Mouse (Mus musculus): ENCODE results near the gene Skint9. TPM values are rescaled to one million over a fixed set of nuclear protein-coding genes. Genes with fewer than 3 reads are reported as not detected.
"Not testable (repeated sequence)": the region's sequence is repeated elsewhere in the genome, so short reads cannot be mapped to it uniquely, and the experiment has no call there.

Gene Skint9
- total RNA-seq (2014; fragmentation: Nextera tagmentation) (not detected in 2 replicates), total RNA-seq (2017) (not detected in 2 replicates), polyA plus RNA-seq (2012) (not detected in 2 replicates)

DNA sequence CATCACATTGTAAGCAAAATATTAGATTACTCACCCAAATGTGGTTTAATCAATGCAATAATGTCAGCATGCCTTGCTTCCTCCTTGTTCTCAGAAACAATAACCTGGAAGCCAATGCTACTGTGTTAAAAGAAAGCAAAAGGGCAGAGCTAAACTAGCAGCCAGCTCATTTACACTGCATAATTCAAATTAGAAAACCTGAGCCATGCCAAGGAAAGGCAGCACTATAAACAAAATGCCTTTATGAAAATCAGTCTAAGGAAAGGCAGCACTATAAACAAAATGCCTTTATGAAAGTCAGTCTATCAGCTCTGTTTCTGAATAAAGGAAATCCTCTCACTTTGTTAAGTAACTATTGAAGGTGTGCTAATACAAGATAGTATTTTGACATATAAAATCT, at the start of gene Skint9:
TSS of gene Skint9 (minus strand) at position 101 of the 400 bp plus-strand sequence.
- Histone ChIP-seq H3K9me3 (replicated peaks) (no peaks in the 10 kb centered on the region), H3K27me3 (ENCODE audit: insufficient read depth, low read length) (no peaks in the 10 kb centered on the region), H3K4me1 (ENCODE audit: insufficient read depth, low read depth, low read length) (no peaks in the 10 kb centered on the region), H3K36me3 (replicated peaks) (no peaks in the 10 kb centered on the region), H3K4me3 (ENCODE audit: low read depth, low read length) (no peak within 1 kb of the TSS)
- ATAC-seq (ENCODE audit: extremely low read depth, insufficient number of reproducible peaks, low FRiP score, poor library complexity, severe bottlenecking): no peak
- TF ChIP-seq POLR2AphosphoS5 (IDR thresholded peaks at IDR 0.05; ENCODE audit: insufficient replicate concordance, low read depth, low read length): no peak
- no peak for TF ChIP-seq GATA2 (IDR thresholded peaks at IDR 0.05; ENCODE audit: borderline replicate concordance, low read depth, low read length)
- TF ChIP-seq CTCF (IDR thresholded peaks at IDR 0.05; ENCODE audit: low read depth, low read length): no peak
- no peak for TF ChIP-seq GATA1 (IDR thresholded peaks at IDR 0.05; ENCODE audit: borderline replicate concordance, low read length)
- TF ChIP-seq TAL1 (conservative IDR thresholded peaks at IDR 0.05; ENCODE audit: low read depth, low read length): no peak
- DNase-seq (ENCODE audit: low spot score): no peak

GRCm38 (mm10) chr4:112432685-112433084, 1.1 kb downstream of the Skint9 start:
- H3K27me3 ChIP-seq (ENCODE audit: insufficient read depth, low read length): no peaks in the 10 kb centered on the region
- H3K4me3 ChIP-seq (ENCODE audit: low read depth, low read length): no peak overlapping the region
- TF ChIP-seq GATA1 (IDR thresholded peaks at IDR 0.05; ENCODE audit: borderline replicate concordance, low read length) (no peak), POLR2AphosphoS5 (IDR thresholded peaks at IDR 0.05; ENCODE audit: insufficient replicate concordance, low read depth, low read length) (no peak), TAL1 (conservative IDR thresholded peaks at IDR 0.05; ENCODE audit: low read depth, low read length) (no peak), CTCF (IDR thresholded peaks at IDR 0.05; ENCODE audit: low read depth, low read length) (no peak), GATA2 (IDR thresholded peaks at IDR 0.05; ENCODE audit: borderline replicate concordance, low read depth, low read length) (no peak)
- H3K9me3 ChIP-seq (replicated peaks): no peaks in the 10 kb centered on the region
- H3K36me3 ChIP-seq (replicated peaks): no peaks in the 10 kb centered on the region
- ATAC-seq (ENCODE audit: extremely low read depth, insufficient number of reproducible peaks, low FRiP score, poor library complexity, severe bottlenecking) (no peak), DNase-seq (ENCODE audit: low spot score) (no peak)
- H3K4me1 ChIP-seq (ENCODE audit: insufficient read depth, low read depth, low read length): no peaks in the 10 kb centered on the region

DNA sequence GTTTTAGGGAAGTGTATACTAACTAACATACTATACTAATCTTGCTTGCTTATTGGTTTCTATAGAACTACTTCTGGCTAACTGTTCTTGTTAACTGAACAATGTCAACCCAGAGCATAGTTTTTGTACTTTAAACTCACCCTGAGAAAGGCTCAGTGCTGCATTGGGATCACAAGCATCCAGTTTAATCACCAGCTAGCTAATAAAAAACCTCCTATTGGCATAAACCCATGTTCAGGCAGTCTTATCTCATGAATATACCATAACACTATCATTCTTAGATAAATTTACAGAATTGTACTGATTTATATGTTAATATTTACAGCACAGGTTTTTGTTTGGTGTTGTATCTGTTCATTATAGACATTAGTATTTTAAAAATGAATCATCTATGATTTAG, 1.6 kb downstream of the Skint9 start:
- H3K36me3 ChIP-seq (replicated peaks): no peaks in the 10 kb centered on the region
- no peak for DNase-seq (ENCODE audit: low spot score)

DNA sequence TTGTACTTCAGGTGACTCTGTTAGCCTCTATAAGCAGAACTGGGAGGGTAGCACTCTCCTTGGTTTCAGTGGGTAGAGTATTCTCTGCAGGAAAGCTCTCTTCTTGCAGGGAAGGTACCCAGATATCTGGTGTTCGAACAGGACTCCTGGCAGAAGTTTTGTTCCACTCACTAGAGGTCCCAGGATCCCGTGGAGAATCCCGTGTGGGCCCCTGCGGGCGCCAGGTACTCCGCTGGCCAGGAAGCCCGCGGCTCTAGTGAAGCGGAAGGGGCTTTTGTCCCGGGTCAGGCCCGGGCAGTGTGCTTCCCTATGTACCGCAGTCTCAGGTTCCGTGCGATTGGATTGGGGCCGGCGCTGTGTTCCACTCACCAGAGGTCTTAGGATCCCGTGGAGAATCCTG, 84.7 kb downstream of the Skint9 start:
- not testable (repeated sequence) for H3K4me3 ChIP-seq (ENCODE audit: low read depth, low read length); H3K4me1 ChIP-seq (ENCODE audit: insufficient read depth, low read depth, low read length); ATAC-seq (ENCODE audit: extremely low read depth, insufficient number of reproducible peaks, low FRiP score, poor library complexity, severe bottlenecking); H3K9me3 ChIP-seq (replicated peaks); DNase-seq (ENCODE audit: low spot score); H3K27me3 ChIP-seq (ENCODE audit: insufficient read depth, low read length); H3K36me3 ChIP-seq (replicated peaks)

More for the DNA sequence above, 1.6 kb downstream of the Skint9 start:
- no peaks in the 10 kb centered on the region for H3K9me3 ChIP-seq (replicated peaks)
- no peaks in the 10 kb centered on the region for H3K27me3 ChIP-seq (ENCODE audit: insufficient read depth, low read length)
- TF ChIP-seq GATA1 (IDR thresholded peaks at IDR 0.05; ENCODE audit: borderline replicate concordance, low read length) (no peak), GATA2 (IDR thresholded peaks at IDR 0.05; ENCODE audit: borderline replicate concordance, low read depth, low read length) (no peak), TAL1 (conservative IDR thresholded peaks at IDR 0.05; ENCODE audit: low read depth, low read length) (no peak), POLR2AphosphoS5 (IDR thresholded peaks at IDR 0.05; ENCODE audit: insufficient replicate concordance, low read depth, low read length) (no peak), CTCF (IDR thresholded peaks at IDR 0.05; ENCODE audit: low read depth, low read length) (no peak)
- H3K4me3 ChIP-seq (ENCODE audit: low read depth, low read length): no peak overlapping the region
- H3K4me1 ChIP-seq (ENCODE audit: insufficient read depth, low read depth, low read length): no peaks in the 10 kb centered on the region
- ATAC-seq (ENCODE audit: extremely low read depth, insufficient number of reproducible peaks, low FRiP score, poor library complexity, severe bottlenecking): no peak

Other genes with a start within 250 kb of the Skint9 start
- gene Skint3, start 201.7 kb downstream of the Skint9 start, total RNA-seq (2014; fragmentation: Nextera tagmentation): not detected in 2 replicates
- not detected in 2 replicates for gene Skint3, start 201.7 kb downstream of the Skint9 start, total RNA-seq (2017)
- gene Skint3, start 201.7 kb downstream of the Skint9 start, polyA plus RNA-seq (2012): not detected in 2 replicates
- not detected in 2 replicates for gene Skint2, start 123.2 kb upstream of the Skint9 start, total RNA-seq (2014; fragmentation: Nextera tagmentation)
- not detected in 2 replicates for gene Skint2, start 123.2 kb upstream of the Skint9 start, total RNA-seq (2017)
- not detected in 2 replicates for gene Skint2, start 123.2 kb upstream of the Skint9 start, polyA plus RNA-seq (2012)